Mouse (Mus musculus): Measurements from ENCODE around the gene Psmb7.

GRCm38 (mm10) chr2:38630574-38630973 is 13.3 kb downstream of the Psmb7 start:
- no peak for TF ChIP-seq CTCF (IDR thresholded peaks at IDR 0.05; ENCODE audit: control insufficient read depth, insufficient read depth, low read length)
- TF ChIP-seq POLR2A (IDR thresholded peaks at IDR 0.05; ENCODE audit: borderline replicate concordance, control insufficient read depth, low read depth, low read length) = no peak
